Mouse (Mus musculus): ENCODE measurements around the gene Mov10.

- TF ChIP-seq CTCF (IDR thresholded peaks at IDR 0.05; ENCODE audit: borderline replicate concordance, control insufficient read depth, extremely low read depth, insufficient read depth, low read length, poor library complexity) = no peak
- no peak for TF ChIP-seq POLR2A (IDR thresholded peaks at IDR 0.05; ENCODE audit: control insufficient read depth, extremely low read depth, insufficient read depth, low read length, poor library complexity)
These were observed 28.2 kb upstream of the Mov10 start for GRCm38 (mm10) chr3:104846601-104847000.
